Mouse (Mus musculus) embryonic facial prominence, embryonic 15.5 days (tissue): Measurements from ENCODE around the gene Qrich1. TPM values are rescaled to one million over a fixed set of nuclear protein-coding genes. Genes with fewer than 3 reads are reported as not detected.

ENCODE experiments used
- ATAC-seq: fragments of 200-750 bp; cut with Nextera tagmentation; 2 replicates; pipeline ENCODE4 v1.8.0; 2017; ENCODE audit warnings: low read depth, moderate TSS enrichment; ENCODE audit not compliant: insufficient number of reproducible peaks, low FRiP score, low TSS enrichment
- H3K27ac ChIP-seq: fragments of 300-500 bp; sonication (generic); replicated peaks from 2 replicates; pipeline ENCODE4 v1.5.1; 2015; ENCODE audit warnings: mild to moderate bottlenecking, inconsistent platforms
- H3K27me3 ChIP-seq: fragments of 300-500 bp; sonication (generic); 2 replicates; pipeline ENCODE4 v1.6.1; 2015; ENCODE audit warnings: inconsistent platforms
- H3K36me3 ChIP-seq: fragments of 300-500 bp; sonication (generic); 2 replicates; pipeline ENCODE4 v1.6.1; 2015; ENCODE audit warnings: mild to moderate bottlenecking, inconsistent platforms
- H3K4me1 ChIP-seq: fragments of 300-500 bp; sonication (generic); 2 replicates; pipeline ENCODE4 v1.6.1; 2015; ENCODE audit warnings: inconsistent platforms
- H3K4me2 ChIP-seq: fragments of 300-500 bp; sonication (generic); replicated peaks from 2 replicates; pipeline ENCODE4 v1.6.1; 2015; ENCODE audit warnings: mild to moderate bottlenecking, inconsistent platforms
- H3K4me3 ChIP-seq: fragments of 300-500 bp; sonication (generic); replicated peaks from 2 replicates; pipeline ENCODE4 v1.5.1; 2015; ENCODE audit warnings: mild to moderate bottlenecking, inconsistent platforms
- H3K9ac ChIP-seq: fragments of 300-500 bp; sonication (generic); 2 replicates; pipeline ENCODE4 v1.6.1; 2015; ENCODE audit warnings: inconsistent platforms
- H3K9me3 ChIP-seq: fragments of 300-500 bp; sonication (generic); replicated peaks from 2 replicates; pipeline ENCODE4 v1.6.1; 2016; ENCODE audit warnings: inconsistent platforms
- WGBS: fragments of 180-500 bp; shearing (Covaris S2); methylation state at CpG from one replicate; pipeline ENCODE4 v1.1.7; 2015; 5-methylcytosine and 5-hydroxymethylcytosine counted together
- polyA plus RNA-seq: library from polyadenylated mRNA; unstranded; fragments of >200 nt; fragmentation: Nextera tagmentation; extraction: Ambion mirVana; gene quantifications from 2 replicates; pipeline ENCODE4 v1.2.1, GENCODE M21; 2015

Gene Qrich1
- polyA plus RNA-seq, 1 experiment from 2014 or later = 125 TPM

- Histone ChIP-seq H3K9me3 (no peaks in the 10 kb centered on the region), H3K4me3 (peak within 1 kb of the TSS; percentile 72), H3K4me2 (peak within 1 kb of the TSS; percentile 97), H3K27me3 (no peaks in the 10 kb centered on the region), H3K4me1 (peaks cover 40% of the 10 kb centered on the region), H3K27ac (peak within 1 kb of the TSS; percentile 96), H3K36me3 (peaks cover 46% of the 10 kb centered on the region), H3K9ac (peak within 1 kb of the TSS; percentile 75)
- under 1% methylated on average over 73 of the region's 73 CpGs for WGBS
- ATAC-seq = peak; percentile 86
Measured at GRCm38 (mm10) chr9:108566815-108567776, 50.5 kb downstream of the Qrich1 start, which contains the start of gene Ndufaf3. Gene Ndufaf3, minus strand, starts transcription at chr9:108567434.

- no peaks in the 10 kb centered on the region for H3K27me3 ChIP-seq
- H3K4me3 ChIP-seq = peak overlapping the region; percentile 72
- peak overlapping the region; percentile 96 for H3K27ac ChIP-seq
- H3K4me1 ChIP-seq = peaks cover 40% of the 10 kb centered on the region
- WGBS = 7% methylated on average over 18 of the region's 18 CpGs
- H3K9me3 ChIP-seq = no peaks in the 10 kb centered on the region
- peak overlapping the region; percentile 97 for H3K4me2 ChIP-seq
- no peak for ATAC-seq
- peak overlapping the region; percentile 75 for H3K9ac ChIP-seq
- peaks cover 47% of the 10 kb centered on the region for H3K36me3 ChIP-seq
Measured at GRCm38 (mm10) chr9:108567931-108568419, 51.4 kb downstream of the Qrich1 start.

- ATAC-seq = no peak
- H3K9me3 ChIP-seq = no peaks in the 10 kb centered on the region
- no peaks in the 10 kb centered on the region for H3K27me3 ChIP-seq
- H3K4me3 ChIP-seq = peak overlapping the region; percentile 72
- H3K36me3 ChIP-seq = peaks cover 48% of the 10 kb centered on the region
- H3K9ac ChIP-seq = no peak overlapping the region
- WGBS = 79% methylated on average over 17 of the region's 17 CpGs
- peaks cover 40% of the 10 kb centered on the region for H3K4me1 ChIP-seq
- peak overlapping the region; percentile 97 for H3K4me2 ChIP-seq
- H3K27ac ChIP-seq = peak overlapping the region; percentile 96
Measured at GRCm38 (mm10) chr9:108568511-108568921, 51.9 kb downstream of the Qrich1 start.

- H3K27me3 ChIP-seq = no peaks in the 10 kb centered on the region
- 4% methylated on average over 42 of the region's 42 CpGs for WGBS
- H3K9me3 ChIP-seq = no peaks in the 10 kb centered on the region
Measured at GRCm38 (mm10) chr9:108569381-108570206, 53.0 kb downstream of the Qrich1 start, which contains the start of gene Dalrd3. Gene Dalrd3, plus strand, starts transcription at chr9:108569886.

GRCm38 (mm10) chr9:108570207-108570896 lies 53.7 kb downstream of the Qrich1 start:
- peak overlapping the region; percentile 48 for H3K9ac ChIP-seq
- H3K36me3 ChIP-seq = peaks cover 49% of the 10 kb centered on the region
- peak overlapping the region; percentile 96 for H3K4me2 ChIP-seq
- H3K4me1 ChIP-seq = peaks cover 47% of the 10 kb centered on the region
- H3K9me3 ChIP-seq = no peaks in the 10 kb centered on the region
- ATAC-seq = no peak
- peak overlapping the region; percentile 69 for H3K4me3 ChIP-seq
- peak overlapping the region; percentile 68 for H3K27ac ChIP-seq
- 2% methylated on average over 40 of the region's 40 CpGs for WGBS
- H3K27me3 ChIP-seq = no peaks in the 10 kb centered on the region

More at GRCm38 (mm10) chr9:108569381-108570206, 53.0 kb downstream of the Qrich1 start, which contains the start of gene Dalrd3:
- Histone ChIP-seq H3K9ac (peak within 1 kb of the TSS; percentile 48), H3K4me3 (peak within 1 kb of the TSS; percentile 72), H3K4me1 (peaks cover 46% of the 10 kb centered on the region), H3K36me3 (peaks cover 48% of the 10 kb centered on the region), H3K27ac (peak within 1 kb of the TSS; percentile 96), H3K4me2 (peak within 1 kb of the TSS; percentile 97)
- peak; percentile 67 for ATAC-seq

GRCm38 (mm10) chr9:108571401-108571973 lies 54.9 kb downstream of the Qrich1 start:
- no peak overlapping the region for H3K4me3 ChIP-seq
- H3K27ac ChIP-seq = no peak overlapping the region
- peaks cover 53% of the 10 kb centered on the region for H3K36me3 ChIP-seq
- H3K9me3 ChIP-seq = no peaks in the 10 kb centered on the region
- H3K4me1 ChIP-seq = peaks cover 48% of the 10 kb centered on the region
- H3K4me2 ChIP-seq = no peak overlapping the region
- H3K9ac ChIP-seq = no peak overlapping the region
- H3K27me3 ChIP-seq = no peaks in the 10 kb centered on the region
- WGBS = 93% methylated on average over 16 of the region's 16 CpGs
- no peak for ATAC-seq

GRCm38 (mm10) chr9:108572321-108572720 lies 55.7 kb downstream of the Qrich1 start:
- H3K4me1 ChIP-seq = peaks cover 57% of the 10 kb centered on the region
- no peak for ATAC-seq
- no peak overlapping the region for H3K9ac ChIP-seq
- no peak overlapping the region for H3K4me2 ChIP-seq
- H3K4me3 ChIP-seq = no peak overlapping the region
- 81% methylated on average over 10 of the region's 10 CpGs for WGBS
- no peak overlapping the region for H3K27ac ChIP-seq
- H3K9me3 ChIP-seq = no peaks in the 10 kb centered on the region
- no peaks in the 10 kb centered on the region for H3K27me3 ChIP-seq
- peaks cover 53% of the 10 kb centered on the region for H3K36me3 ChIP-seq

- Histone ChIP-seq H3K9me3 (no peaks in the 10 kb centered on the region), H3K4me2 (no peak overlapping the region), H3K4me3 (no peak overlapping the region), H3K9ac (no peak overlapping the region), H3K27ac (no peak overlapping the region), H3K36me3 (peaks cover 53% of the 10 kb centered on the region), H3K4me1 (peaks cover 52% of the 10 kb centered on the region), H3K27me3 (no peaks in the 10 kb centered on the region)
- 53% methylated on average over 26 of the region's 26 CpGs for WGBS
- no peak for ATAC-seq
Measured at GRCm38 (mm10) chr9:108573774-108574690, 57.4 kb downstream of the Qrich1 start.

- Histone ChIP-seq H3K4me2 (no peak overlapping the region), H3K9ac (no peak overlapping the region), H3K9me3 (no peaks in the 10 kb centered on the region), H3K4me3 (no peak overlapping the region), H3K36me3 (peaks cover 53% of the 10 kb centered on the region), H3K4me1 (peaks cover 53% of the 10 kb centered on the region), H3K27ac (no peak overlapping the region), H3K27me3 (no peaks in the 10 kb centered on the region)
- no peak for ATAC-seq
- 81% methylated on average over 12 of the region's 12 CpGs for WGBS
Measured at GRCm38 (mm10) chr9:108574921-108575320, 58.3 kb downstream of the Qrich1 start.
